Mouse (Mus musculus) lung, embryonic 15.5 days (tissue): ENCODE measurements around the gene Ttyh3. TPM values are rescaled to one million over a fixed set of nuclear protein-coding genes. Genes with fewer than 3 reads are reported as not detected.
A peak's percentile ranks its signal among the peaks of the same experiment; 100 is the strongest.

Experiments used
- ATAC-seq: fragments of 200-750 bp; cut with Nextera tagmentation; 2 replicates; pipeline ENCODE4 v1.8.0; 2017; ENCODE audit warnings: moderate number of reproducible peaks, borderline replicate concordance; ENCODE audit not compliant: low FRiP score, low TSS enrichment; ENCODE audit errors: extremely low read depth
- H3K27ac ChIP-seq: fragments of 300-500 bp; sonication (generic); 2 replicates; pipeline ENCODE4 v1.5.1; 2015; ENCODE audit warnings: moderate library complexity, mild to moderate bottlenecking, inconsistent platforms
- H3K27me3 ChIP-seq: fragments of 300-500 bp; sonication (generic); 2 replicates; pipeline ENCODE4 v1.6.1; 2015; ENCODE audit warnings: inconsistent platforms
- H3K36me3 ChIP-seq: fragments of 300-500 bp; sonication (generic); 2 replicates; pipeline ENCODE4 v1.6.1; 2015; ENCODE audit warnings: inconsistent platforms
- H3K4me1 ChIP-seq: fragments of 300-500 bp; sonication (generic); 2 replicates; pipeline ENCODE4 v1.6.1; 2015; ENCODE audit warnings: inconsistent platforms
- H3K4me2 ChIP-seq: fragments of 300-500 bp; sonication (generic); 2 replicates; pipeline ENCODE4 v1.6.1; 2015; ENCODE audit warnings: inconsistent platforms, mild to moderate bottlenecking, moderate library complexity
- H3K4me3 ChIP-seq: fragments of 300-500 bp; sonication (generic); 2 replicates; pipeline ENCODE4 v1.5.1; 2015; ENCODE audit warnings: mild to moderate bottlenecking, inconsistent platforms
- H3K9ac ChIP-seq: fragments of 300-500 bp; sonication (generic); 2 replicates; pipeline ENCODE4 v1.6.1; 2015; ENCODE audit warnings: inconsistent platforms
- H3K9me3 ChIP-seq: fragments of 300-500 bp; sonication (generic); 2 replicates; pipeline ENCODE4 v1.6.1; 2016; ENCODE audit warnings: inconsistent platforms
- WGBS: fragments of 180-500 bp; shearing (Covaris S2); methylation state at CpG from one replicate; pipeline ENCODE4 v1.1.7; 2015; 5-methylcytosine and 5-hydroxymethylcytosine counted together
- polyA plus RNA-seq: library from polyadenylated mRNA; unstranded; fragments of >200 nt; fragmentation: Nextera tagmentation; extraction: Ambion mirVana; gene quantifications from 2 replicates; pipeline ENCODE4 v1.2.1, GENCODE M21; 2015

Ttyh3 gene
- polyA plus RNA-seq, 1 experiment from 2014 or later = 39.1 TPM

DNA sequence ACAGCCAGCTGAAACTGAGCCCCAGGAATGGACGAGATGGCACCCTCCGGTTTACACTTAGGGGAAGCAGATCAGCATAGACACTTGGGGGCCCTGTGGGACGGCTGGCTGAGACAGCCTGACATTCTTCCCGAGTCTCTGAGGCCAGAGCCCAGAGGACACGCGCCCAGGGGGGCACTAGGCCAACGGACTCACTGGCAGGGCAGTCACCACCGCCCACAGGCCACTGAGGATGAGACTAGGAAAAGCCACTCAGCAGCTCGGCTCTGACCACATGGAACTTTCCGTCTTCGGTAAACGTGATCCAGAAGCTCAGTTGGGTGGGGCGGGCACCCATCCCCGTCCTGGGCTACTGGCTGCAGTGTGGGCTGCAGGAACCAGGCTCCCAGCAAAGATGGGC, 9.0 kb downstream of the Ttyh3 start:
- H3K9ac ChIP-seq = no peak overlapping the region
- H3K4me3 ChIP-seq = no peak overlapping the region
- peaks cover 35% of the 10 kb centered on the region for H3K36me3 ChIP-seq
- no peaks in the 10 kb centered on the region for H3K27me3 ChIP-seq
- H3K4me1 ChIP-seq = peaks cover 44% of the 10 kb centered on the region
- H3K9me3 ChIP-seq = no peaks in the 10 kb centered on the region
- 75% methylated on average over 14 of the region's 14 CpGs for WGBS
- H3K4me2 ChIP-seq = no peak overlapping the region
- H3K27ac ChIP-seq = no peak overlapping the region
- no peak for ATAC-seq

DNA sequence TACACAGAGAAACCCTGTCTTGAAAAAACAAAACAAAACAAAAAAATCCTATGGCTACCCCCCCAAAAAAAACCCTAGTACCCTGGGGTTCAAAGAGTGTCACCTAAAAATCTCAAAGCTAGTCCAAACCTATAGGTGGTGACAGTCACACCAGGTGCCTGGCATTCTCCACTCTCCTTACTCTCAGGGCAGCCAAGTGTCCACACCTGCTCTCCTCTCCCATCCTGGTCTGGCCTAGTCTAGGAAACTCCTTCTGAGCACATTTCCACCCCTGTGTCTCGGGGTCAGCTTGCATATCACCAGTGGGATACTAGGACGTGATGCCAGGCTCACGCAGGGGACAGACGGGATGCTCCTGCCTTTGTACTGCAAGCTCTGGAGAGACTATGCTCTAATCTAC, 9.5 kb downstream of the Ttyh3 start:
- Histone ChIP-seq H3K27me3 (no peaks in the 10 kb centered on the region), H3K36me3 (peaks cover 40% of the 10 kb centered on the region), H3K9me3 (no peaks in the 10 kb centered on the region), H3K4me3 (no peak overlapping the region), H3K9ac (no peak overlapping the region), H3K4me1 (peaks cover 38% of the 10 kb centered on the region), H3K4me2 (no peak overlapping the region), H3K27ac (no peak overlapping the region)
- no peak for ATAC-seq
- WGBS = 84% methylated on average over 4 of the region's 4 CpGs

DNA sequence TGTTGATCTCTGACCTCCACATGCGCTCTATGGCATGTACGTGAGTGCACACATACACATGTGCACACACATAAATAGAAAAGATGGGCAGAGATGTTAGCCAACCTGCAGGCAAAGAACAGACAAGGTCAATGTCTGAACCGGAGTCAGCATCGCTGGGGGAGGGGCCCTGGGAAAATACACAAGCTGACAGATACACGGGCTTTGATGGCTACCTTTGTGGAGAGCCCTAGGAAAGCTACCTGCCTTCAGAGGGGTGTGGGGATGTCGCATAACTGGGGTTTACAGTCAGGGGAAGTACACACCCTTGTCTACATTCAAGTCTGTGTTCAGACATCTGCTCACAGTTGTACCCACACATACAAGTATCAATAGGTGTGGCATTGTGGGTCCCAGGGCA, 10.3 kb downstream of the Ttyh3 start:
- Histone ChIP-seq H3K4me3 (no peak overlapping the region), H3K4me1 (peaks cover 37% of the 10 kb centered on the region), H3K36me3 (peaks cover 47% of the 10 kb centered on the region), H3K9ac (no peak overlapping the region), H3K27ac (no peak overlapping the region), H3K27me3 (no peaks in the 10 kb centered on the region), H3K9me3 (no peaks in the 10 kb centered on the region), H3K4me2 (no peak overlapping the region)
- no peak for ATAC-seq
- 83% methylated on average over 6 of the region's 6 CpGs for WGBS

DNA sequence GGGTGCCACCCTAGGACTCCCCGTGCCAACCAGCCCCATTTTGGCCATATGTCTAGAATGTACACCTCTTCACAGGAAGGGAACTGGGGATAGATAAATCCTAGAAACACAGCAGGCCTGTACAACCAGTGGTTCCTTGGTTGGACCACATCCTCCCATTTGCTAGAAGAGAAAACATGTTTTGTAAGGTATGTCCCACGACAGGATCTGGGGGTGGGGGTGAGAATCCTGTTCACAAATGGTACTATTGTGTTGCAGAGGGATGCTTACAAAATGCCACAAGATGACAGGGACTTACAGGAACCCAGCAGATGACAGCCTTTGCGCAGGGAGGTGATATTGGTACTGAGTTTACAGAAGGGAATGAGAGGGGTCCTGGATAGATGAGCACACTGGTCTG, 10.8 kb downstream of the Ttyh3 start:
- 80% methylated on average over 3 of the region's 3 CpGs for WGBS
- Histone ChIP-seq H3K4me1 (peaks cover 34% of the 10 kb centered on the region), H3K27ac (no peak overlapping the region), H3K9me3 (no peaks in the 10 kb centered on the region), H3K9ac (no peak overlapping the region), H3K4me2 (no peak overlapping the region), H3K4me3 (no peak overlapping the region), H3K36me3 (peaks cover 52% of the 10 kb centered on the region), H3K27me3 (no peaks in the 10 kb centered on the region)
- ATAC-seq = no peak

DNA sequence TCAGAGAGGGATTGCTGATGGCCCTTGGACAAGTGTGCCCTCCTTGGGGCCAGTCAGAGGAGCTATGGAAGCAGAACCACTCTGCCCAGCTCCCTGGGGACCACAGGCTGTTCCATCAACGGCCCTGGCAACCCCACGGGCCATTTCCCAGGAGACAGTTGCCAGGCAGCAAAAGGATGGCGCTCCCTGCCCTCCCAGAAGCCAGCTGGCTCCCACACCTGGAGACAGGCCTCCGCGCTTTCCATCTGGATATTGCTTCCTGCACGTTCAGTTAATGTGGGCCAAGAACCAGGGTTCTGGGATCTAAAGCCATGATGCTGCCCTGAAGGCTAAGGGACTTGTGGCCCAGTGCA, 11.8 kb downstream of the Ttyh3 start:
- no peak for ATAC-seq
- WGBS = 77% methylated on average over 6 of the region's 6 CpGs
- no peak overlapping the region for H3K4me2 ChIP-seq
- no peaks in the 10 kb centered on the region for H3K27me3 ChIP-seq
- no peak overlapping the region for H3K4me3 ChIP-seq
- H3K36me3 ChIP-seq = peaks cover 61% of the 10 kb centered on the region
- H3K9ac ChIP-seq = no peak overlapping the region
- H3K4me1 ChIP-seq = peaks cover 25% of the 10 kb centered on the region
- H3K9me3 ChIP-seq = no peaks in the 10 kb centered on the region
- peak overlapping the region; percentile 9 for H3K27ac ChIP-seq

DNA sequence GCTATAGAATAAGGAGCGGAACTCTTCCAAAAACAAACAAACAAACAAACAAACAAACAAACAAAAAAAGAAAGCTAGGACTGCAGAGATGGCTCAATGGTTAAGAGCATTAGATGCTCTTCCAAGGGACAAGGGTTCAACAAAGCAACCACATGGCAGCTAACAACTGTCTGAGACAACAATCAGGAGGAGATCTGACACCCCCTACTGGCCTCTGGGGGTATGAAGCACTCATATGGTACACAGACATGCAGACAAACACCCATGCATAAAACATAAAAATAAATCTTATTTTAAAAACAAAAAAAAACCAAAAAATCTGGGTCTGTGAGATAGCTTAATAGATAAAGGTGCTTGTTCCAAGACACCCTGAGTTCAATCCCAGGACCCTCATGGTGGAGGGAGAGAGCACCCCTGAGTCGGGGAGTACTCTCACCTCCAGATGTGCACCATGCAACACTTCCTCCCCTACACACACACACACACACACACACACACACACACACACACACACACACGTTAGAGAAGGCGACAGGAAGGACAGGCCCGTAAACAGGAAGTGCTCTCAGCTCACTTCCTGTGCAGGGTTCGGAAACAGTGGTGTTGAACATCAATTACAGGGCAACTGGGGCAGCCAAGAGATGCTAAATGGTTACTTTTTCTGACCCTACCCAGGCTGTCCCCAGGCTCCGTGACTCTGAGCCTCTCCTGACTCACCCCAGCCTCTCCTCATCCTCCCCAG, 12.3 kb downstream of the Ttyh3 start:
- H3K9me3 ChIP-seq = no peaks in the 10 kb centered on the region
- no peak for ATAC-seq
- peak overlapping the region; percentile 9 for H3K27ac ChIP-seq
- H3K4me2 ChIP-seq = no peak overlapping the region
- H3K4me3 ChIP-seq = no peak overlapping the region
- WGBS = 80% methylated on average over 7 of the region's 7 CpGs
- H3K27me3 ChIP-seq = no peaks in the 10 kb centered on the region
- no peak overlapping the region for H3K9ac ChIP-seq
- peaks cover 67% of the 10 kb centered on the region for H3K36me3 ChIP-seq
- H3K4me1 ChIP-seq = peaks cover 19% of the 10 kb centered on the region

DNA sequence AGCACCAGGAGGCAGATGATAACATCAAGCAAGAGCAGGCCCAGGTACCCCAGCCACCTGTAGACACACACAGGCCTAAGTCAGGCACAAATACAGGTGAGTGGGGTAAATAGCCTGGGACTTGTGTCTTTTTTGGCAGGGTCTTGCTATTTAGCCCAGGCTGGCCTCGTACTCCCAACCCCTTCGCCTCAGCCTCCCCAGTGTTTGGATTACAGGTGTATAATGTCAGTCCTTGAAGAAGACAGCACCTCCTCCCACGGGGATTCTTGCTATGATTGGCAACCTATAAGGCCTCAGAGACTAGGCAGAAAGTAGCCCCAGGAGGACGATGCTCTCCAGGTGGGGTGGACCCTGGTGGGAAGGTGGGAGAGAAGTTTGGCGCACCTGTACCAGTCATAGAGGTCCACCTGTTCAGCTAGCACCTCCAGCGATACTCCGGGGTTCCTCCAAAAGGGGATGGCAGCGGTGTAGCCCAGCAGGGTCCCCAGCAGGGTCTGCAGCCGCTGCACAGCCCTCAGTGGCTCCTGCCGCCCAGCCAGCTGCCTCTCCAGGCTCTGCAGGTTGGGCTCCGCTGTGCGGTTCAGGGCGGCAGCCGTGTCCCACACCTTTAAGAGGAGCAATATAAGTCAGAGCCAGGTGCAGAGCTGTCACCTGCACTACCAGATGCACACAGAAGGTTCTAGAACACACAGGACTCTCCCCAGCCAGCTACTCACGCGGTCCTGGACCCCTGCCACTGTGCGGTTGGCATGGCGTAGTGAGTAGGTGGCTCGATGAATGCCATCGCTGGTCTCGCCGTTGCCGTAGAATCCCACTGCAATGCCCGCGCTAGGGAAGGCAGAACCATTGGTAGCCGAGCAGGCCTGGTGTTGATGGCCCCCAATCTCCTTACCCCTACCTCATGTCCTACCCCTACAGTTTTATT, 13.8 kb downstream of the Ttyh3 start:
- Histone ChIP-seq H3K4me2 (no peak overlapping the region), H3K9ac (no peak overlapping the region), H3K27me3 (no peaks in the 10 kb centered on the region), H3K4me3 (no peak overlapping the region), H3K27ac (no peak overlapping the region), H3K9me3 (no peaks in the 10 kb centered on the region), H3K4me1 (peaks cover 8% of the 10 kb centered on the region; the same call in 1 of the 2 replicates), H3K36me3 (peaks cover 80% of the 10 kb centered on the region)
- 93% methylated on average over 26 of the region's 26 CpGs for WGBS
- no peak for ATAC-seq

DNA sequence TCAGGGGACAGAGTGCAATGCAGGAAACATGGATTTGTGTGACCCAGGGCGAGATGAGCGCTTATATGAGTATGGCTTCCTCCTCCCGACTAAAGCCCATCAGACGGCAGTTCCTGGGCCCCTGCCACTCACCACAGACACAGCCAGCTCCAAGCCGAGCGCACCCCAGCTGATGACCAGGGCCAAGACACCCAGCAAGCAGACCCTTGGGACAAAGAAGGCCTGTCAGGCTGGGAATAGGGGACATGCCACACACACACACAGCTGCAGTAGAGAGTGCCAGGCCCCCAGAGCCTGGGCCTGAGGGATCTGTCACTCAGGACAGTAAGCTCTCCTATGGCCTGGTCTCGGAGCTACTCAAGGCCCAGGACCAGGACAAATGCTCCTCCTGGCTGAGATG, 15.4 kb downstream of the Ttyh3 start:
- Histone ChIP-seq H3K4me2 (no peak overlapping the region), H3K9me3 (no peaks in the 10 kb centered on the region), H3K4me1 (peaks cover 8% of the 10 kb centered on the region; the same call in 1 of the 2 replicates), H3K27me3 (no peaks in the 10 kb centered on the region), H3K36me3 (peaks cover 93% of the 10 kb centered on the region), H3K27ac (no peak overlapping the region), H3K4me3 (no peak overlapping the region), H3K9ac (no peak overlapping the region)
- WGBS = 83% methylated on average over 7 of the region's 7 CpGs
- no peak for ATAC-seq

DNA sequence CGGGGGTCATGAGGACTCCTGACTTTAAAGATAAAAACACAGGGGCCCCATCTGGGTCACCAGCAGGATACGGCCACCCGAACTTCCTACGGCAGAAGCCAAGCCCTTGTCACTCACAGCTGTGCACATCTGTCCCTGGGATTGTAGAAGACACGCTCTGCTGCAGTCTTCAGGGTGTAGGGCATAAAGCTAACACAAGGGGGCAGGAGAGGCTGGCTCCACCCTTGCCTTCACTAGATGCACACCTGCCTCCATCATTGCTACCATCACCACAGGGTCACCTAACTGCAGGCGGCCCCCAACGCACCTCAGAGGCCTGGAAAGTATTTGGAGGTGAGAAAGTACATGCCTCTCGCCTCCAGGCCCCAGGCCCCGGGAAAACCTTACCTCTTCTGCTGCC, 19.8 kb downstream of the Ttyh3 start:
- WGBS = 89% methylated on average over 9 of the region's 9 CpGs
- no peak overlapping the region for H3K9ac ChIP-seq
- H3K4me3 ChIP-seq = no peak overlapping the region
- no peak overlapping the region for H3K27ac ChIP-seq
- no peaks in the 10 kb centered on the region for H3K9me3 ChIP-seq
- ATAC-seq = no peak
- peaks cover 94% of the 10 kb centered on the region for H3K36me3 ChIP-seq
- no peak overlapping the region for H3K4me2 ChIP-seq
- H3K27me3 ChIP-seq = no peaks in the 10 kb centered on the region
- no peaks in the 10 kb centered on the region for H3K4me1 ChIP-seq

DNA sequence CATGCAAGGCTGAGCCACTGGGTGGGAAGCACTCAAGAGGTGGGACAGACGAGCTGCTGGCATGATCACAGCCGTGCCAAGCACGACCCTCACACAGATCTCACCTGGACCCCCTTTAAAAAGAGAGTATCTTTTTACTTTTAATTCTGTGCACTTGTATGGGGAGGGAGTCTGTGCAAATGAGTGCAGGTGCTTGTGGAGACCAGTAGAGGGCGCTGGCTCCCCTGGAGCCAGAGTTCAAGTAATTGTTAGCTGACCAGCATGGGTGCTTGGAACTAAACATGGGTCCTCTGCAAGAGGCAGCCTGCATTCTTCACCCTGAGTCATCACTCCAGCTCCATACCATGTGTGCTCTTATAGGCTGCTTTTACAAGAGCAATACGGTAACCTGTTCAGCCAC, 21.3 kb downstream of the Ttyh3 start:
- Histone ChIP-seq H3K9me3 (no peaks in the 10 kb centered on the region), H3K9ac (no peak overlapping the region), H3K4me3 (no peak overlapping the region), H3K36me3 (peaks cover 95% of the 10 kb centered on the region), H3K4me2 (no peak overlapping the region), H3K4me1 (no peaks in the 10 kb centered on the region), H3K27ac (no peak overlapping the region), H3K27me3 (no peaks in the 10 kb centered on the region)
- 91% methylated on average over 5 of the region's 5 CpGs for WGBS
- no peak for ATAC-seq

DNA sequence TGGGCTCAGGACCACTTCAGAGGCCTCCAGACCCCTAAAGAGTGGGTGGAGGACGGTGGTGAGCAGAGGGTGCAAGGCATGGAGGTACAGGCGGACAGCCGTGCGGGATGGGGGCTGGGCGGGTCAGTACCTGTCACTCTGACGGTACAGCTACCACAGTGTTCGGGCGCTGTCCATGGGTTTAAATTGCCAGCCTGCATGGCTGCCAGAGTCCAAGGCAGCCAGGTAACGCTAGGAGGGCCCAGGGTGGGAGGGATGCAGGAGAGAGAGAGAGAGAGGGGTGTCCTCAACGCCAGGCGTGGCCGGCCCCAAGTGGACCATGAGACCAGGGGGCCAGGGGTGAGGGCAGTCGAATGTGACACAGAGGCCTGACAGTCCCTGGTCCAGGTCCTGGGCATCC, 23.9 kb downstream of the Ttyh3 start:
- Histone ChIP-seq H3K9me3 (no peaks in the 10 kb centered on the region), H3K4me3 (no peak overlapping the region), H3K4me1 (no peaks in the 10 kb centered on the region; the same call in 1 of the 2 replicates), H3K9ac (no peak overlapping the region), H3K27me3 (no peaks in the 10 kb centered on the region), H3K27ac (no peak overlapping the region), H3K36me3 (peaks cover 81% of the 10 kb centered on the region), H3K4me2 (no peak overlapping the region)
- ATAC-seq = no peak
- 93% methylated on average over 11 of the region's 13 CpGs for WGBS

DNA sequence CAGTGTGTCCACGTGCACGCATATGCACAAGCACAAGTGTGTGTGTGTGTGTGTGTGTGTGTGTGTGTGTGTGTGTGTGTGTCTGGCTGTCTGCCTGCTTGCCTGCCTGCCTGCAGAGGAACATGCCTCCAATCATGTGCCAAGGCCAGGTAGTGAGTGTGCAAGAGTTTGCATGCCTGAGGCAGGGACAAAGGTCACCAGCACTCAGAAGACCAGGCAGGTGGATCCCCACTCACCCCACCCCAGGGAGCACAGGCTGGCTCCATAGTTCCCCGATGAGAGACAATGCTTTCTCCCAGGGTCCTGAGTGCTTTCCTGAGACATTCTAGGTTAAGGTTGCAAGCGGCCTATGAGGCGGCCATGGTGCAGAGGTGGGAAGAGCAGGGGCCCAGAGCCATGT, 24.6 kb downstream of the Ttyh3 start:
- H3K9me3 ChIP-seq = no peaks in the 10 kb centered on the region
- H3K36me3 ChIP-seq = peaks cover 74% of the 10 kb centered on the region
- H3K9ac ChIP-seq = no peak overlapping the region
- ATAC-seq = no peak
- no peaks in the 10 kb centered on the region; the same call in 1 of the 2 replicates for H3K4me1 ChIP-seq
- H3K27me3 ChIP-seq = no peaks in the 10 kb centered on the region
- 94% methylated on average over 5 of the region's 5 CpGs for WGBS
- no peak overlapping the region for H3K4me3 ChIP-seq
- H3K27ac ChIP-seq = no peak overlapping the region
- no peak overlapping the region for H3K4me2 ChIP-seq
